Mouse (Mus musculus) heart, adult 9 months (tissue): Measurements from ENCODE around the gene Krt25.

ENCODE experiments used
- DNase-seq, 2 experiments: peaks; one replicate each; pipeline ENCODE4 v3.0.0; 2022; ENCODE audit warnings: low spot score in 2 of 2

The Krt25 gene

GRCm38 (mm10) chr11:99322851-99323250 lies at the start of gene Krt25:
Krt25 (minus strand) TSS chr11:99322951.
- no peak for DNase-seq

GRCm38 (mm10) chr11:99369853-99370451 lies 47.2 kb upstream of the Krt25 start:
- no peak for DNase-seq

- DNase-seq: no peak
Observed at GRCm38 (mm10) chr11:99369229-99369628, 46.5 kb upstream of the Krt25 start.

- no peak for DNase-seq
Observed at GRCm38 (mm10) chr11:99366791-99367190, 44.0 kb upstream of the Krt25 start.

- DNase-seq: no peak
Observed at GRCm38 (mm10) chr11:99364412-99364811, 41.7 kb upstream of the Krt25 start.

- DNase-seq: no peak
Observed at GRCm38 (mm10) chr11:99361423-99361822, 38.7 kb upstream of the Krt25 start.

- DNase-seq: no peak
Observed at GRCm38 (mm10) chr11:99351004-99351403, 28.3 kb upstream of the Krt25 start, which contains the start of gene Krt27. Krt27 (minus strand) TSS chr11:99351104.

GRCm38 (mm10) chr11:99339299-99339847 lies 16.6 kb upstream of the Krt25 start:
- no peak for DNase-seq

- no peak for DNase-seq
Observed at GRCm38 (mm10) chr11:99337866-99338265, 15.1 kb upstream of the Krt25 start, which contains the start of gene Krt26. Krt26 (minus strand) TSS chr11:99337966.

GRCm38 (mm10) chr11:99333426-99333825 lies 10.7 kb upstream of the Krt25 start:
- DNase-seq: no peak

- DNase-seq: no peak
Observed at GRCm38 (mm10) chr11:99329655-99330054, 6.9 kb upstream of the Krt25 start.

- DNase-seq: no peak
Observed at GRCm38 (mm10) chr11:99321094-99321493, 1.7 kb downstream of the Krt25 start.

GRCm38 (mm10) chr11:99319127-99319526 lies 3.6 kb downstream of the Krt25 start:
- DNase-seq: no peak

- no peak for DNase-seq
Observed at GRCm38 (mm10) chr11:99316543-99316942, 6.2 kb downstream of the Krt25 start.

GRCm38 (mm10) chr11:99314594-99314993 lies 8.2 kb downstream of the Krt25 start:
- no peak for DNase-seq

- DNase-seq: no peak
Observed at GRCm38 (mm10) chr11:99310882-99311281, 11.9 kb downstream of the Krt25 start.

- peak in 1 of 2 experiments; percentile 31 for DNase-seq
Observed at GRCm38 (mm10) chr11:99307579-99307978, 15.2 kb downstream of the Krt25 start.

GRCm38 (mm10) chr11:99295039-99295438 lies 27.7 kb downstream of the Krt25 start:
- no peak for DNase-seq

GRCm38 (mm10) chr11:99292846-99293245 lies 29.9 kb downstream of the Krt25 start:
- DNase-seq: peak; percentile 4 to 32

- no peak for DNase-seq
Observed at GRCm38 (mm10) chr11:99284833-99285312, 37.9 kb downstream of the Krt25 start, which contains the start of gene Krt24. Krt24 (minus strand) TSS chr11:99285262.

- no peak for DNase-seq
Observed at GRCm38 (mm10) chr11:99284011-99284410, 38.7 kb downstream of the Krt25 start.

- DNase-seq: no peak
Observed at GRCm38 (mm10) chr11:99283334-99283733, 39.4 kb downstream of the Krt25 start.

- no peak for DNase-seq
Observed at GRCm38 (mm10) chr11:99281116-99281515, 41.6 kb downstream of the Krt25 start.
